10 mouse cellular contexts compared by ENCODE assay signal in the genomic region with DNA sequence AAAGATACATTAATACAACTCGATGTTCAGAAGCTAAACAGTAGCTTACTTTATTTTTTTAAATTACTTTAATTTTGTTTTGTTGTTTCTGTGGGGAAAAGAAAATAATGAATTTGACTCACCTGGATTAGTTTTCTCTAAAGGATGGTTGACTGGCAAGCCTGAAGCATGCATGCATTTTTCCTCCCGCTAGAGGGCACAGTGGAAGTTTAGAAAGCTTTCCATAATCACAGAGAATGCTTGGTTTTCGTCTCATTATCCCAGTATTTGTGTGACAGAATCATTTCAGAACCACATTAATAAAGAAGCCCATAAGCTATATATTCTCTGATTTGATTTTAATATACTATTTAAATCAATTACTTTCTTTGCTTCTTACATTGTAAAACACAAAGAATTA. TPM values are rescaled to one million over a fixed set of nuclear protein-coding genes. Genes with fewer than 3 reads are reported as not detected.
DNase-seq lines count a peak whose midpoint lies in the region; ATAC-seq and TF ChIP-seq lines count a peak whose summit lies in the region.
"Had no signal": no experiment of that assay in that cellular context is flagged by ENCODE, and none has a peak within 500 bp of the region (broad histone marks: within the 10 kb centered on the region; RNA-seq: fewer than 3 reads in every experiment).

No protein-coding gene starts in this region.

- peak; percentile 72 for TF ChIP-seq CTCF in gastrocnemius, adult 2 months (IDR thresholded peaks at IDR 0.05)
- TF ChIP-seq CTCF in left cerebral cortex, adult 2 months (IDR thresholded peaks at IDR 0.05) = peak; percentile 85

- 11% methylated on average over 3 of the region's 3 CpGs for WGBS in forebrain, embryonic 16.5 days
- 24% methylated on average over 3 of the region's 3 CpGs for WGBS in neural tube, embryonic 11.5 days

- H3K36me3 ChIP-seq in forebrain, embryonic 16.5 days (ENCODE audit: control insufficient read depth, insufficient read depth) = no peaks in the 10 kb centered on the region
- no peaks in the 10 kb centered on the region for H3K36me3 ChIP-seq in neural tube, embryonic 11.5 days (ENCODE audit: control insufficient read depth, insufficient read depth, low read length)
- H3K36me3 ChIP-seq: hindbrain, embryonic 15.5 days had no signal

- H3K4me2 ChIP-seq in forebrain, embryonic 16.5 days (ENCODE audit: low read length) = no peak overlapping the region
- H3K4me2 ChIP-seq in neural tube, embryonic 11.5 days (ENCODE audit: low read depth) = no peak overlapping the region
- H3K4me2 ChIP-seq: hindbrain, embryonic 15.5 days had no signal

- ATAC-seq in forebrain, embryonic 16.5 days = peak; percentile 47; the same call in 1 of the 2 replicates
- ATAC-seq in neural tube, embryonic 11.5 days (ENCODE audit: insufficient read depth, low FRiP score, low TSS enrichment) = no peak
- ATAC-seq in inflammation-experienced regulatory T-cells, adult 6 months = no peak

- DNase-seq in gastrocnemius, adult 2 months = no peak
- DNase-seq in gastrocnemius, adult 8-10 months (ENCODE audit: low spot score in 2 of 2) = no peak
- DNase-seq in 416B (ENCODE audit: low read depth) = peak; percentile 18
- peak; percentile 36 for DNase-seq in adrenal gland, postnatal 25 days
- DNase-seq in left cerebral cortex, adult 2 months (ENCODE audit: extremely low spot score in 1 of 2, low spot score in 2 of 2) = peak; percentile 31 to 65
- peak; percentile 45 for DNase-seq in neural tube, embryonic 11.5 days (ENCODE audit: low spot score)

- no peaks in the 10 kb centered on the region for H3K4me1 ChIP-seq in forebrain, embryonic 16.5 days (replicated peaks; ENCODE audit: control insufficient read depth, insufficient read depth, low read length)
- H3K4me1 ChIP-seq in neural tube, embryonic 11.5 days (ENCODE audit: control insufficient read depth, insufficient read depth, low read length) = no peaks in the 10 kb centered on the region
- H3K4me1 ChIP-seq: hindbrain, embryonic 15.5 days had no signal

- H3K27me3 ChIP-seq in forebrain, embryonic 16.5 days (replicated peaks; ENCODE audit: control insufficient read depth, insufficient read depth, low read length) = no peaks in the 10 kb centered on the region
- no peaks in the 10 kb centered on the region for H3K27me3 ChIP-seq in neural tube, embryonic 11.5 days (ENCODE audit: control insufficient read depth, insufficient read depth, low read length)
- H3K27me3 ChIP-seq: hindbrain, embryonic 15.5 days had no signal

- H3K9me3 ChIP-seq in forebrain, embryonic 16.5 days (ENCODE audit: control insufficient read depth, low read length) = no peaks in the 10 kb centered on the region
- no peaks in the 10 kb centered on the region for H3K9me3 ChIP-seq in neural tube, embryonic 11.5 days (ENCODE audit: control insufficient read depth, low read length)
- H3K9me3 ChIP-seq: hindbrain, embryonic 15.5 days had no signal

- H3K4me3 ChIP-seq in gastrocnemius, adult 2 months = no peak overlapping the region
- H3K4me3 ChIP-seq in forebrain, embryonic 16.5 days (replicated peaks; ENCODE audit: low read length) = no peak overlapping the region
- no peak overlapping the region for H3K4me3 ChIP-seq in left cerebral cortex, adult 2 months
- no peak overlapping the region for H3K4me3 ChIP-seq in neural tube, embryonic 11.5 days (ENCODE audit: low read depth, low read length)
- H3K4me3 ChIP-seq: hindbrain, embryonic 15.5 days; myocyte had no signal

- intact Hi-C loops in gastrocnemius, adult 2 months (cut with DNase I) = loop anchor here (5.0 kb wide), 1 partner anchor 331 kb away; no protein-coding TSS in a partner anchor
- intact Hi-C loops in left cerebral cortex, adult 2 months (cut with DNase I) = loop anchor here (2.0 kb wide), 1 partner anchor 333 kb away; no protein-coding TSS in a partner anchor

- no peak overlapping the region for H3K9ac ChIP-seq in forebrain, embryonic 16.5 days (replicated peaks; ENCODE audit: low read depth, low read length)
- H3K9ac ChIP-seq in neural tube, embryonic 11.5 days (ENCODE audit: low read length) = no peak overlapping the region
- H3K9ac ChIP-seq: hindbrain, embryonic 15.5 days had no signal

- no peak overlapping the region for H3K27ac ChIP-seq in gastrocnemius, adult 2 months
- H3K27ac ChIP-seq in forebrain, embryonic 16.5 days (ENCODE audit: low read length) = no peak overlapping the region
- H3K27ac ChIP-seq in left cerebral cortex, adult 2 months = no peak overlapping the region
- no peak overlapping the region for H3K27ac ChIP-seq in neural tube, embryonic 11.5 days (ENCODE audit: low read depth, low read length)
- H3K27ac ChIP-seq: hindbrain, embryonic 15.5 days had no signal

RNA-seq across cellular contexts. Expression of a gene that starts 1.5 kb away (rescaled TPM):
- total RNA-seq in gastrocnemius, adult 2 months (2021) = not detected
- not detected for total RNA-seq in gastrocnemius, adult 8-10 months (2022)
- not detected in 2 replicates for total RNA-seq in adrenal gland, postnatal 25 days (2021)
- polyA plus RNA-seq in forebrain, embryonic 16.5 days (2015; fragmentation: Nextera tagmentation; extraction: Ambion mirVana) = 25.5 and 27.6 TPM in 2 replicates
- 10 to 100 TPM in 1 of 2 experiments, 1 to 10 TPM in 1; 3.9 to 11.6 TPM for total RNA-seq in left cerebral cortex, adult 2 months (2021)
- polyA plus RNA-seq in neural tube, embryonic 11.5 days (2014; fragmentation: Nextera tagmentation; extraction: Ambion mirVana) = 0.24 and 0.26 TPM in 2 replicates
- polyA plus RNA-seq in inflammation-experienced regulatory T-cells, adult 6 months (2017; shearing (Covaris generic)) = not detected
- polyA plus RNA-seq: myocyte had no signal

RNA-seq across cellular contexts. Expression of a gene that starts 20.2 kb away (rescaled TPM):
- 1 to 10 TPM; 2.3 to 4.0 TPM for total RNA-seq in gastrocnemius, adult 2 months (2021)
- total RNA-seq in gastrocnemius, adult 8-10 months (2022) = 1 to 10 TPM; 2.0 to 2.8 (median 2.8) TPM
- 3.5 and 5.0 TPM in 2 replicates for total RNA-seq in adrenal gland, postnatal 25 days (2021)
- 1.7 and 2.7 TPM in 2 replicates for polyA plus RNA-seq in forebrain, embryonic 16.5 days (2015; fragmentation: Nextera tagmentation; extraction: Ambion mirVana)
- 1 to 10 TPM; 1.2 to 2.5 TPM for total RNA-seq in left cerebral cortex, adult 2 months (2021)
- polyA plus RNA-seq in neural tube, embryonic 11.5 days (2014; fragmentation: Nextera tagmentation; extraction: Ambion mirVana) = 0.72 and 1.2 TPM in 2 replicates
- under 1 TPM in 1 of 3 experiments, not detected in 2; 0.34 TPM for polyA plus RNA-seq in inflammation-experienced regulatory T-cells, adult 6 months (2017; shearing (Covaris generic))
- polyA plus RNA-seq: myocyte had no signal

Comparison
In these comparisons a context has a peak if more than half of its experiments do, and no peak if none do; other contexts are left out.
1. DNase-seq: peak in 416B (single experiment), adrenal gland, postnatal 25 days (single experiment), left cerebral cortex, adult 2 months (2 of 2) and neural tube, embryonic 11.5 days (single experiment); none in gastrocnemius, adult 2 months (single experiment) and gastrocnemius, adult 8-10 months (0 of 2).